Mouse (Mus musculus) left cerebral cortex, postnatal 14 days (tissue): ENCODE results near the gene 4930544D05Rik. TPM values are rescaled to one million over a fixed set of nuclear protein-coding genes. Genes with fewer than 3 reads are reported as not detected.

Source experiments
- total RNA-seq, 2 experiments: library from RNA; stranded (reverse); gene quantifications; 2 replicates each; pipeline ENCODE4 v1.2.3; 2021

The 4930544D05Rik gene
- total RNA-seq, 2 experiments from 2014 or later = 0.51 to 1.2 TPM

Other genes with a start within 250 kb of the 4930544D05Rik start
- 10 to 100 TPM; 38.7 to 39.9 TPM for gene Pelp1, start 205.8 kb upstream of the 4930544D05Rik start, total RNA-seq
- gene Arrb2, start 183.2 kb upstream of the 4930544D05Rik start, total RNA-seq = 10 to 100 TPM; 75.1 to 78.6 TPM
- gene Med11, start 163.9 kb upstream of the 4930544D05Rik start, total RNA-seq = 10 to 100 TPM; 14.4 to 15.9 TPM
- gene Zmynd15, start 156.4 kb upstream of the 4930544D05Rik start, total RNA-seq = under 1 TPM; 0.46 to 0.55 TPM
- gene Cxcl16, start 155.9 kb upstream of the 4930544D05Rik start, total RNA-seq = 1 to 10 TPM in 1 of 2 experiments, under 1 TPM in 1; 0.66 to 1.3 TPM
- under 1 TPM in 1 of 2 experiments, not detected in 1; 0.87 TPM for gene Tm4sf5, start 110.6 kb upstream of the 4930544D05Rik start, total RNA-seq
- gene Vmo1, start 101.2 kb upstream of the 4930544D05Rik start, total RNA-seq = not detected
- gene Gltpd2, start 96.7 kb upstream of the 4930544D05Rik start, total RNA-seq = not detected
- gene Psmb6, start 90.5 kb upstream of the 4930544D05Rik start, total RNA-seq = 100 to 1,000 TPM; 181 to 196 TPM
- gene Gm40193, start 82.9 kb upstream of the 4930544D05Rik start, total RNA-seq = not detected
- gene Pld2, start 75.8 kb upstream of the 4930544D05Rik start, total RNA-seq = 10 to 100 TPM; 14.8 to 17.4 TPM
- 100 to 1,000 TPM; 346 to 351 TPM for gene Mink1, start 53.0 kb upstream of the 4930544D05Rik start, total RNA-seq
- gene Chrne, start 3.4 kb downstream of the 4930544D05Rik start, total RNA-seq = not detected
- not detected for gene Gp1ba, start 23.3 kb downstream of the 4930544D05Rik start, total RNA-seq
- 10 to 100 TPM; 67.3 to 69.1 TPM for gene Rnf167, start 31.4 kb downstream of the 4930544D05Rik start, total RNA-seq
- gene Slc25a11, start 31.6 kb downstream of the 4930544D05Rik start, total RNA-seq = 100 to 1,000 TPM; 120 to 125 TPM
- gene Pfn1, start 38.8 kb downstream of the 4930544D05Rik start, total RNA-seq = 100 to 1,000 TPM; 267 to 286 TPM
- 1 to 10 TPM; 8.3 to 8.6 TPM for gene Eno3, start 41.4 kb downstream of the 4930544D05Rik start, total RNA-seq
- gene Spag7, start 53.6 kb downstream of the 4930544D05Rik start, total RNA-seq = 10 to 100 TPM; 53.5 to 53.8 TPM
- gene Camta2, start 72.3 kb downstream of the 4930544D05Rik start, total RNA-seq = 100 to 1,000 TPM; 217 to 223 TPM
- gene Inca1, start 84.3 kb downstream of the 4930544D05Rik start, total RNA-seq = 1 to 10 TPM; 1.4 to 1.6 TPM
- 10 to 100 TPM; 43.9 to 46.0 TPM for gene Kif1c, start 84.7 kb downstream of the 4930544D05Rik start, total RNA-seq
- 10 to 100 TPM; 14.6 to 14.8 TPM for gene Zfp3, start 148.4 kb downstream of the 4930544D05Rik start, total RNA-seq
- not detected for gene Scimp, start 196.7 kb downstream of the 4930544D05Rik start, total RNA-seq
- gene Rabep1, start 228.9 kb downstream of the 4930544D05Rik start, total RNA-seq = 100 to 1,000 TPM; 110 to 118 TPM